Mouse (Mus musculus) cerebellum, adult 18-20 months (tissue): Measurements from ENCODE around the gene Pak4.
"Not testable (repeated sequence)": the region's sequence is repeated elsewhere in the genome, so short reads cannot be mapped to it uniquely, and the experiment has no call there.

Experiments
- DNase-seq, 2 experiments: peaks; one replicate each; pipeline ENCODE4 v3.0.0; 2021

Pak4 gene

GRCm38 (mm10) chr7:28597642-28598446 is at the start of gene Pak4, which contains the start of gene Samd4b:
Pak4 (minus strand) TSS chr7:28598185.
Samd4b (minus strand) TSS chr7:28598144.
- peak; percentile 100 for DNase-seq

- no peak for DNase-seq
Observed at GRCm38 (mm10) chr7:28647016-28647415, 49.0 kb upstream of the Pak4 start.

GRCm38 (mm10) chr7:28645947-28646475 is 48.0 kb upstream of the Pak4 start:
- DNase-seq = no peak

- no peak for DNase-seq
Observed at GRCm38 (mm10) chr7:28645366-28645765, 47.4 kb upstream of the Pak4 start.

GRCm38 (mm10) chr7:28641546-28641945 is 43.6 kb upstream of the Pak4 start:
- no peak for DNase-seq

GRCm38 (mm10) chr7:28637511-28637910 is 39.5 kb upstream of the Pak4 start:
- peak in 1 of 2 experiments; percentile 10 for DNase-seq

GRCm38 (mm10) chr7:28634128-28634527 is 36.1 kb upstream of the Pak4 start:
- no peak for DNase-seq

- no peak for DNase-seq
Observed at GRCm38 (mm10) chr7:28631073-28631472, 33.1 kb upstream of the Pak4 start, which contains the start of gene Acp7. Acp7 (minus strand) TSS chr7:28631332.

- DNase-seq = no peak
Observed at GRCm38 (mm10) chr7:28624791-28625190, 26.8 kb upstream of the Pak4 start.

- no peak for DNase-seq
Observed at GRCm38 (mm10) chr7:28619098-28619715, 21.2 kb upstream of the Pak4 start.

- no peak for DNase-seq
Observed at GRCm38 (mm10) chr7:28605951-28606350, 8.0 kb upstream of the Pak4 start.

- not testable (repeated sequence) for DNase-seq
Observed at GRCm38 (mm10) chr7:28603788-28604187, 5.8 kb upstream of the Pak4 start.

GRCm38 (mm10) chr7:28603136-28603535 is 5.2 kb upstream of the Pak4 start:
- DNase-seq = no peak

- peak; percentile 72 to 77 for DNase-seq
Observed at GRCm38 (mm10) chr7:28601668-28602067, 3.7 kb upstream of the Pak4 start.

GRCm38 (mm10) chr7:28601029-28601428 is 3.0 kb upstream of the Pak4 start:
- DNase-seq = peak; percentile 72 to 79

GRCm38 (mm10) chr7:28598951-28599350 is 966 bp upstream of the Pak4 start:
- no peak for DNase-seq

GRCm38 (mm10) chr7:28597277-28597570 is 761 bp downstream of the Pak4 start:
- DNase-seq = no peak

- DNase-seq = peak in 1 of 2 experiments; percentile 15
Observed at GRCm38 (mm10) chr7:28596436-28597276, 1.3 kb downstream of the Pak4 start.

- DNase-seq = no peak
Observed at GRCm38 (mm10) chr7:28595751-28596435, 2.1 kb downstream of the Pak4 start.

- no peak for DNase-seq
Observed at GRCm38 (mm10) chr7:28593206-28594111, 4.5 kb downstream of the Pak4 start.

- no peak for DNase-seq
Observed at GRCm38 (mm10) chr7:28591862-28592261, 6.1 kb downstream of the Pak4 start.
